Mouse (Mus musculus) kidney, adult 11 months (tissue): ENCODE measurements around the gene Col15a1.

Source experiments
- DNase-seq: peaks from one replicate; pipeline ENCODE4 v3.0.0; 2022

Col15a1 gene

GRCm38 (mm10) chr4:47207969-47208420, at the start of gene Col15a1:
Gene Col15a1 (plus strand): TSS chr4:47208161.
- DNase-seq, result no peak

- no peak for DNase-seq
Measured at GRCm38 (mm10) chr4:47161103-47161755, 46.7 kb upstream of the Col15a1 start.

GRCm38 (mm10) chr4:47161756-47162587, 46.0 kb upstream of the Col15a1 start:
- DNase-seq, result no peak

- DNase-seq, result no peak
Measured at GRCm38 (mm10) chr4:47172314-47172713, 35.6 kb upstream of the Col15a1 start.

GRCm38 (mm10) chr4:47177101-47177500, 30.9 kb upstream of the Col15a1 start:
- no peak for DNase-seq

GRCm38 (mm10) chr4:47178261-47178961, 29.6 kb upstream of the Col15a1 start:
- peak; percentile 12 for DNase-seq

- no peak for DNase-seq
Measured at GRCm38 (mm10) chr4:47179535-47179934, 28.4 kb upstream of the Col15a1 start.

- no peak for DNase-seq
Measured at GRCm38 (mm10) chr4:47184058-47184661, 23.8 kb upstream of the Col15a1 start.

- no peak for DNase-seq
Measured at GRCm38 (mm10) chr4:47186514-47186913, 21.4 kb upstream of the Col15a1 start.

- no peak for DNase-seq
Measured at GRCm38 (mm10) chr4:47196173-47196572, 11.8 kb upstream of the Col15a1 start.

- DNase-seq, result no peak
Measured at GRCm38 (mm10) chr4:47203643-47204042, 4.3 kb upstream of the Col15a1 start.

- DNase-seq, result no peak
Measured at GRCm38 (mm10) chr4:47205846-47206245, 2.1 kb upstream of the Col15a1 start.

GRCm38 (mm10) chr4:47208421-47208991, 545 bp downstream of the Col15a1 start:
- DNase-seq, result no peak

- no peak for DNase-seq
Measured at GRCm38 (mm10) chr4:47209466-47209865, 1.5 kb downstream of the Col15a1 start.

- no peak for DNase-seq
Measured at GRCm38 (mm10) chr4:47218828-47219227, 10.9 kb downstream of the Col15a1 start.

GRCm38 (mm10) chr4:47219393-47219792, 11.4 kb downstream of the Col15a1 start:
- DNase-seq, result no peak

GRCm38 (mm10) chr4:47220544-47220943, 12.6 kb downstream of the Col15a1 start:
- no peak for DNase-seq

GRCm38 (mm10) chr4:47222146-47222545, 14.2 kb downstream of the Col15a1 start:
- no peak for DNase-seq

GRCm38 (mm10) chr4:47225920-47226319, 18.0 kb downstream of the Col15a1 start:
- DNase-seq, result peak; percentile 76

- DNase-seq, result no peak
Measured at GRCm38 (mm10) chr4:47227101-47227500, 19.1 kb downstream of the Col15a1 start.

- DNase-seq, result peak; percentile 38
Measured at GRCm38 (mm10) chr4:47227756-47228155, 19.8 kb downstream of the Col15a1 start.

GRCm38 (mm10) chr4:47228945-47229344, 21.0 kb downstream of the Col15a1 start:
- DNase-seq, result no peak

GRCm38 (mm10) chr4:47230498-47230897, 22.5 kb downstream of the Col15a1 start:
- no peak for DNase-seq
